Mouse (Mus musculus) adrenal gland, postnatal 25 days (tissue): ENCODE measurements around the gene Ccl19. TPM values are rescaled to one million over a fixed set of nuclear protein-coding genes. Genes with fewer than 3 reads are reported as not detected.
"Not testable (repeated sequence)": the region's sequence is repeated elsewhere in the genome, so short reads cannot be mapped to it uniquely, and the experiment has no call there.

Experiments
- DNase-seq: peaks from one replicate; pipeline ENCODE4 v3.0.0; 2021; ENCODE audit warnings: mixed read lengths
- long read RNA-seq: library from polyadenylated mRNA; stranded (forward); transcript quantifications from one replicate; pipeline ENCODE4 v2.0.0, GENCODE M21; 2021
- total RNA-seq: library from RNA; stranded (reverse); gene quantifications from 2 replicates; pipeline ENCODE4 v1.2.3, GENCODE M21; 2021

Ccl19 gene
- 1.1 and 2.3 TPM in 2 replicates for total RNA-seq
- long read RNA-seq: 0 reads

GRCm38 (mm10) chr4:42756477-42756876 lies at the start of gene Ccl19:
TSS of gene Ccl19 (minus strand) at chr4:42756577.
- DNase-seq: not testable (repeated sequence)

- DNase-seq: not testable (repeated sequence)
Measured at GRCm38 (mm10) chr4:42773893-42774292, 17.5 kb upstream of the Ccl19 start, which contains the start of gene Ccl21a. TSS of gene Ccl21a (minus strand) at chr4:42773993.

- not testable (repeated sequence) for DNase-seq
Measured at GRCm38 (mm10) chr4:42735245-42735644, 21.1 kb downstream of the Ccl19 start, which contains the start of gene 4930578G10Rik. TSS of gene 4930578G10Rik (plus strand) at chr4:42735545.

Other genes with a start within 250 kb of the Ccl19 start
- gene Fam205a2, start 228.4 kb downstream of the Ccl19 start, total RNA-seq: not detected in 2 replicates
- gene Gm10591, start 144.4 kb downstream of the Ccl19 start, total RNA-seq: not detected in 2 replicates
- gene Gm2564, start 126.9 kb downstream of the Ccl19 start, total RNA-seq: 3.7 and 4.2 TPM in 2 replicates
- 20.7 TPM in 1 of 2 replicates, not detected in the other for gene Ccl27b, start 101.3 kb downstream of the Ccl19 start, total RNA-seq
- not detected in 2 replicates for gene Il11ra2, start 94.7 kb downstream of the Ccl19 start, total RNA-seq
- not detected in 2 replicates for gene 4930578G10Rik, start 21.0 kb downstream of the Ccl19 start, total RNA-seq
- gene Ccl21a, start 17.4 kb upstream of the Ccl19 start, total RNA-seq: 0.76 and 3.9 TPM in 2 replicates
- gene Fam205a1, start 97.3 kb upstream of the Ccl19 start, total RNA-seq: not detected in 2 replicates
- gene Gm12394, start 100.2 kb upstream of the Ccl19 start, total RNA-seq: 0.18 TPM in 1 of 2 replicates, not detected in the other
- gene Fam205c, start 117.7 kb upstream of the Ccl19 start, total RNA-seq: not detected in 2 replicates
- 0.57 and 0.73 TPM in 2 replicates for gene Phf24, start 160.1 kb upstream of the Ccl19 start, total RNA-seq
- gene Dnajb5, start 193.2 kb upstream of the Ccl19 start, total RNA-seq: 12.5 TPM in 2 replicates
- gene 1700022I11Rik, start 213.0 kb upstream of the Ccl19 start, total RNA-seq: not detected in 2 replicates
- gene Vcp, start 243.9 kb upstream of the Ccl19 start, total RNA-seq: 299 and 392 TPM in 2 replicates